Mouse (Mus musculus): ENCODE results near the gene Nr1i3. TPM values are rescaled to one million over a fixed set of nuclear protein-coding genes. Genes with fewer than 3 reads are reported as not detected.
"Not testable (repeated sequence)": the region's sequence is repeated elsewhere in the genome, so short reads cannot be mapped to it uniquely, and the experiment has no call there.

The Nr1i3 gene
- polyA plus RNA-seq, 1 experiment from 2014 or later: 0.89 TPM

- ATAC-seq (ENCODE audit: low FRiP score, low TSS enrichment): no peak
- Histone ChIP-seq H3K36me3 (ENCODE audit: insufficient read depth, low read length) (peaks cover 67% of the 10 kb centered on the region), H3K9me3 (ENCODE audit: low read length) (no peaks in the 10 kb centered on the region), H3K27me3 (ENCODE audit: insufficient read depth, low read length) (no peaks in the 10 kb centered on the region), H3K4me1 (ENCODE audit: insufficient read depth, low read length) (0 out of 2 replicates have a peak, but pooled peaks cover 3% of the 10 kb centered on the region), H3K4me3 (ENCODE audit: low read length) (no peak overlapping the region), H3K4me2 (replicated peaks; ENCODE audit: low read depth, low read length) (no peak overlapping the region), H3K27ac (ENCODE audit: low read length) (no peak overlapping the region), H3K9ac (replicated peaks; ENCODE audit: low read length) (no peak overlapping the region)
- WGBS: 86% methylated on average over 4 of the region's 4 CpGs
Observed at GRCm38 (mm10) chr1:171235791-171236190, 22.0 kb downstream of the Nr1i3 start.

GRCm38 (mm10) chr1:171237438-171237837 lies 23.7 kb downstream of the Nr1i3 start:
- H3K36me3 ChIP-seq (ENCODE audit: insufficient read depth, low read length): peaks cover 73% of the 10 kb centered on the region
- no peak overlapping the region for H3K27ac ChIP-seq (ENCODE audit: low read length)
- H3K4me2 ChIP-seq (replicated peaks; ENCODE audit: low read depth, low read length): no peak overlapping the region
- H3K9me3 ChIP-seq (ENCODE audit: low read length): no peaks in the 10 kb centered on the region
- WGBS: 80% methylated on average over 6 of the region's 6 CpGs
- no peak overlapping the region for H3K4me3 ChIP-seq (ENCODE audit: low read length)
- H3K4me1 ChIP-seq (ENCODE audit: insufficient read depth, low read length): 0 out of 2 replicates have a peak, but pooled peaks cover 3% of the 10 kb centered on the region
- no peak for ATAC-seq (ENCODE audit: low FRiP score, low TSS enrichment)
- H3K27me3 ChIP-seq (ENCODE audit: insufficient read depth, low read length): no peaks in the 10 kb centered on the region
- H3K9ac ChIP-seq (replicated peaks; ENCODE audit: low read length): no peak overlapping the region

- Histone ChIP-seq H3K9ac (replicated peaks; ENCODE audit: low read length) (no peak overlapping the region), H3K27me3 (ENCODE audit: insufficient read depth, low read length) (no peaks in the 10 kb centered on the region), H3K36me3 (ENCODE audit: insufficient read depth, low read length) (peaks cover 82% of the 10 kb centered on the region), H3K4me1 (ENCODE audit: insufficient read depth, low read length) (0 out of 2 replicates have a peak, but pooled peaks cover 3% of the 10 kb centered on the region), H3K4me3 (ENCODE audit: low read length) (no peak overlapping the region), H3K27ac (ENCODE audit: low read length) (no peak overlapping the region), H3K9me3 (ENCODE audit: low read length) (no peaks in the 10 kb centered on the region), H3K4me2 (replicated peaks; ENCODE audit: low read depth, low read length) (no peak overlapping the region)
- 69% methylated on average over 14 of the region's 14 CpGs for WGBS
- ATAC-seq (ENCODE audit: low FRiP score, low TSS enrichment): no peak; the same call in 1 of the 2 replicates
Observed at GRCm38 (mm10) chr1:171238463-171238862, 24.7 kb downstream of the Nr1i3 start.

- Histone ChIP-seq H3K9me3 (ENCODE audit: low read length) (no peaks in the 10 kb centered on the region), H3K4me1 (ENCODE audit: insufficient read depth, low read length) (0 out of 2 replicates have a peak, but pooled peaks cover 3% of the 10 kb centered on the region), H3K27ac (ENCODE audit: low read length) (no peak overlapping the region; the same call in 1 of the 2 replicates), H3K36me3 (ENCODE audit: insufficient read depth, low read length) (peaks cover 80% of the 10 kb centered on the region), H3K9ac (replicated peaks; ENCODE audit: low read length) (0 out of 2 replicates have a peak overlapping the region, but pooled peaks have one; percentile 35), H3K27me3 (ENCODE audit: insufficient read depth, low read length) (no peaks in the 10 kb centered on the region), H3K4me2 (replicated peaks; ENCODE audit: low read depth, low read length) (no peak overlapping the region), H3K4me3 (ENCODE audit: low read length) (no peak overlapping the region)
- 0 out of 2 replicates have a peak, but pooled peaks have one; percentile 56 for ATAC-seq (ENCODE audit: low FRiP score, low TSS enrichment)
- WGBS: 45% methylated on average over 15 of the region's 15 CpGs
Observed at GRCm38 (mm10) chr1:171239992-171240744, 26.4 kb downstream of the Nr1i3 start.

- H3K9me3 ChIP-seq (ENCODE audit: low read length): no peaks in the 10 kb centered on the region
- H3K36me3 ChIP-seq (ENCODE audit: insufficient read depth, low read length): peaks cover 78% of the 10 kb centered on the region
- ATAC-seq (ENCODE audit: low FRiP score, low TSS enrichment): no peak
- no peak overlapping the region for H3K27ac ChIP-seq (ENCODE audit: low read length)
- no peak overlapping the region for H3K4me3 ChIP-seq (ENCODE audit: low read length)
- WGBS: 83% methylated on average over 10 of the region's 10 CpGs
- no peak overlapping the region for H3K9ac ChIP-seq (replicated peaks; ENCODE audit: low read length)
- H3K4me1 ChIP-seq (ENCODE audit: insufficient read depth, low read length): peaks cover 9% of the 10 kb centered on the region
- no peak overlapping the region for H3K4me2 ChIP-seq (replicated peaks; ENCODE audit: low read depth, low read length)
- no peaks in the 10 kb centered on the region for H3K27me3 ChIP-seq (ENCODE audit: insufficient read depth, low read length)
Observed at GRCm38 (mm10) chr1:171240911-171241310, 27.1 kb downstream of the Nr1i3 start.

- H3K36me3 ChIP-seq (ENCODE audit: insufficient read depth, low read length): peaks cover 69% of the 10 kb centered on the region
Observed at GRCm38 (mm10) chr1:171241952-171242351, 28.2 kb downstream of the Nr1i3 start.

GRCm38 (mm10) chr1:171245353-171245752 lies 31.6 kb downstream of the Nr1i3 start:
- Histone ChIP-seq H3K4me2 (replicated peaks; ENCODE audit: low read depth, low read length) (no peak overlapping the region), H3K36me3 (ENCODE audit: insufficient read depth, low read length) (peaks cover 39% of the 10 kb centered on the region), H3K27ac (ENCODE audit: low read length) (no peak overlapping the region), H3K9ac (replicated peaks; ENCODE audit: low read length) (no peak overlapping the region), H3K27me3 (ENCODE audit: insufficient read depth, low read length) (no peaks in the 10 kb centered on the region), H3K4me1 (ENCODE audit: insufficient read depth, low read length) (peaks cover 40% of the 10 kb centered on the region), H3K4me3 (ENCODE audit: low read length) (no peak overlapping the region), H3K9me3 (ENCODE audit: low read length) (no peaks in the 10 kb centered on the region)
- 89% methylated on average over 8 of the region's 8 CpGs for WGBS
- ATAC-seq (ENCODE audit: low FRiP score, low TSS enrichment): no peak

More at GRCm38 (mm10) chr1:171241952-171242351, 28.2 kb downstream of the Nr1i3 start:
- H3K4me3 ChIP-seq (ENCODE audit: low read length); H3K4me2 ChIP-seq (replicated peaks; ENCODE audit: low read depth, low read length); H3K9ac ChIP-seq (replicated peaks; ENCODE audit: low read length); H3K9me3 ChIP-seq (ENCODE audit: low read length); H3K27me3 ChIP-seq (ENCODE audit: insufficient read depth, low read length); H3K27ac ChIP-seq (ENCODE audit: low read length); ATAC-seq (ENCODE audit: low FRiP score, low TSS enrichment): not testable (repeated sequence)
- H3K4me1 ChIP-seq (ENCODE audit: insufficient read depth, low read length): peaks cover 14% of the 10 kb centered on the region
- WGBS: 84% methylated on average over 12 of the region's 12 CpGs

- under 1% methylated on average over 41 of the region's 41 CpGs for WGBS
- peak overlapping the region; percentile 95 for H3K27ac ChIP-seq (ENCODE audit: low read length)
- no peaks in the 10 kb centered on the region for H3K27me3 ChIP-seq (ENCODE audit: insufficient read depth, low read length)
- peak overlapping the region; percentile 87 for H3K4me2 ChIP-seq (replicated peaks; ENCODE audit: low read depth, low read length)
- peak overlapping the region; percentile 93 for H3K4me3 ChIP-seq (ENCODE audit: low read length)
- H3K9ac ChIP-seq (replicated peaks; ENCODE audit: low read length): peak overlapping the region; percentile 97
- peaks cover 32% of the 10 kb centered on the region for H3K36me3 ChIP-seq (ENCODE audit: insufficient read depth, low read length)
- H3K9me3 ChIP-seq (ENCODE audit: low read length): no peaks in the 10 kb centered on the region
- peak; percentile 86 for ATAC-seq (ENCODE audit: low FRiP score, low TSS enrichment)
- peaks cover 53% of the 10 kb centered on the region for H3K4me1 ChIP-seq (ENCODE audit: insufficient read depth, low read length)
Observed at GRCm38 (mm10) chr1:171246709-171247452, 33.1 kb downstream of the Nr1i3 start.

- Histone ChIP-seq H3K4me2 (replicated peaks; ENCODE audit: low read depth, low read length) (peak overlapping the region; percentile 68), H3K4me1 (ENCODE audit: insufficient read depth, low read length) (peaks cover 59% of the 10 kb centered on the region), H3K36me3 (ENCODE audit: insufficient read depth, low read length) (peaks cover 29% of the 10 kb centered on the region), H3K27ac (ENCODE audit: low read length) (peak overlapping the region; percentile 95), H3K9me3 (ENCODE audit: low read length) (no peaks in the 10 kb centered on the region), H3K27me3 (ENCODE audit: insufficient read depth, low read length) (no peaks in the 10 kb centered on the region), H3K9ac (replicated peaks; ENCODE audit: low read length) (peak overlapping the region; percentile 60), H3K4me3 (ENCODE audit: low read length) (peak overlapping the region; percentile 93)
- WGBS: 9% methylated on average over 13 of the region's 13 CpGs
- ATAC-seq (ENCODE audit: low FRiP score, low TSS enrichment): 0 out of 2 replicates have a peak, but pooled peaks have one; percentile 1
Observed at GRCm38 (mm10) chr1:171247453-171247841, 33.7 kb downstream of the Nr1i3 start.

All from kidney, embryonic 16.5 days (tissue).